Mouse (Mus musculus): ENCODE measurements at regions not wholly inside any gene's neighbourhood (a gene's known extent, or its start where the extent isn't known, plus 50 kb on each side); places are given as distances from the start of the nearest gene placed in this dataset.

DNA sequence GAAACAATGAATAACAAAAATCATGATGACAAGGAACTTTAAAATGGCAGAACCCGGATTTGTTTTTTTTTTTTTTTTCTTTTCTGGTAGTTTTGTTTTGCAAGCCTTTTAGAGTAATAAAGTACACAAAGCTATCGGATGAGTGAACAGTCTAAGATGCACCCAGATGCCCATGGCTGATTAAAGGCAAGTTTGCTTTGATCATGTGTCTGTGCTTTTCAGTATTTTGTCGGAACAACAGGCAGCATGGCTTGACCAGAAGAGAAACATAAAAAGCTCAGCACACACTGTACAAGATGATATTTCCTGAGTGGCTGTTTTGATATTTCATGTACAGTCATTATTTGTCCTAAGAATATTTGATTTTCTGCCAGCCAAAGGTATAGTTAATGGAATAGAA is 1466.6 kb upstream of the Tenm3 start:
- TF ChIP-seq ELF1 (IDR thresholded peaks at IDR 0.05; ENCODE audit: low read depth, low read length) (no peak), MAZ (IDR thresholded peaks at IDR 0.05; ENCODE audit: low read depth, low read length) (no peak), TCF12 (IDR thresholded peaks at IDR 0.05; ENCODE audit: low read depth, low read length) (no peak)
- Histone ChIP-seq H3K79me2 (ENCODE audit: control insufficient read depth, insufficient read depth, low read length, poor library complexity) (no peaks in the 10 kb centered on the region), H3K27me3 (ENCODE audit: control insufficient read depth in 1 of 2, insufficient read depth in 2 of 2, low read length in 2 of 2) (no peaks in the 10 kb centered on the region), H3K9ac (ENCODE audit: control insufficient read depth, low read depth, low read length, poor library complexity, severe bottlenecking) (no peak overlapping the region), H3K9me3 (replicated peaks; ENCODE audit: insufficient read depth, low read length) (no peaks in the 10 kb centered on the region), H3K4me1 (ENCODE audit: control insufficient read depth in 1 of 2, insufficient read depth in 2 of 2, low read length in 2 of 2) (no peaks in the 10 kb centered on the region), H3K4me3 (ENCODE audit: control insufficient read depth in 1 of 2, insufficient read depth in 1 of 2, low read depth in 2 of 2, low read length in 2 of 2) (no peak overlapping the region), H3K27ac (ENCODE audit: control insufficient read depth, low read depth, low read length) (no peak overlapping the region), H3K36me3 (ENCODE audit: control insufficient read depth in 1 of 2, insufficient read depth in 2 of 2, low read length in 2 of 2) (no peaks in the 10 kb centered on the region)
- DNase-seq (ENCODE audit: low read depth, low spot score), result no peak

DNA sequence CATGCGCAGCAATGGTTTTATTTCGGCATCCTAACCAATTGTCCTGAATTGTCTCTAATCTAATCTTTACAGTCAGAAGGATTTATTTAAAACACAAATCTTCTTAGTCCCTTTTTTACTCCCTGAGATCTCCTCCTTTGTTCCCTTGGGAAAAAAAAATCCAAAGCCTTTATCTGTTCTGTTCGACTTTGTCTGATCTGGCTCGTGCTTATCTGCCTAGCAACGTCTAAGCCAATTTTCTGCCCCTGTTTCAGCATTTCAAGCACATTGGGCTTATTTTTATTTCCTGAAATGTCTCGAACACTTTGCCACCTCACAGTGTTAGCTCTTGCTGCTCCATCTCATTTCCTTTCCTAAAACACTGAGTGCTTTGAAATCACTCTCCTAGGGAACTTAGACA is 1456.6 kb upstream of the Tenm3 start:
- Histone ChIP-seq H3K4me1 (ENCODE audit: control insufficient read depth in 1 of 2, insufficient read depth in 2 of 2, low read length in 2 of 2) (no peaks in the 10 kb centered on the region), H3K27me3 (ENCODE audit: control insufficient read depth in 1 of 2, insufficient read depth in 2 of 2, low read length in 2 of 2) (no peaks in the 10 kb centered on the region), H3K4me3 (ENCODE audit: control insufficient read depth in 1 of 2, insufficient read depth in 1 of 2, low read depth in 2 of 2, low read length in 2 of 2) (no peak overlapping the region), H3K9me3 (replicated peaks; ENCODE audit: insufficient read depth, low read length) (no peaks in the 10 kb centered on the region), H3K79me2 (ENCODE audit: control insufficient read depth, insufficient read depth, low read length, poor library complexity) (no peaks in the 10 kb centered on the region), H3K36me3 (ENCODE audit: control insufficient read depth in 1 of 2, insufficient read depth in 2 of 2, low read length in 2 of 2) (no peaks in the 10 kb centered on the region), H3K9ac (ENCODE audit: control insufficient read depth, low read depth, low read length, poor library complexity, severe bottlenecking) (no peak overlapping the region), H3K27ac (ENCODE audit: control insufficient read depth, low read depth, low read length) (no peak overlapping the region)
- no peak for DNase-seq (ENCODE audit: low read depth, low spot score)
- TF ChIP-seq MAZ (IDR thresholded peaks at IDR 0.05; ENCODE audit: low read depth, low read length) (no peak), RCOR1 (IDR thresholded peaks at IDR 0.05; ENCODE audit: low read depth, low read length) (no peak), NRF1 (IDR thresholded peaks at IDR 0.05; ENCODE audit: insufficient read depth, low read depth, low read length, poor library complexity, severe bottlenecking) (no peak), GATA1 (IDR thresholded peaks at IDR 0.05; ENCODE audit: low read depth, low read length) (no peak), RAD21 (IDR thresholded peaks at IDR 0.05; ENCODE audit: low read depth, low read length) (no peak), POLR2AphosphoS5 (IDR thresholded peaks at IDR 0.05; ENCODE audit: borderline replicate concordance, low read depth, low read length) (no peak), NELFE (IDR thresholded peaks at IDR 0.05; ENCODE audit: low read depth, low read length) (no peak), TAL1 (IDR thresholded peaks at IDR 0.05; ENCODE audit: low read length) (no peak), MYB (IDR thresholded peaks at IDR 0.05; ENCODE audit: low read depth, low read length) (no peak), POLR2AphosphoS2 (IDR thresholded peaks at IDR 0.05; ENCODE audit: low read length) (no peak)

DNA sequence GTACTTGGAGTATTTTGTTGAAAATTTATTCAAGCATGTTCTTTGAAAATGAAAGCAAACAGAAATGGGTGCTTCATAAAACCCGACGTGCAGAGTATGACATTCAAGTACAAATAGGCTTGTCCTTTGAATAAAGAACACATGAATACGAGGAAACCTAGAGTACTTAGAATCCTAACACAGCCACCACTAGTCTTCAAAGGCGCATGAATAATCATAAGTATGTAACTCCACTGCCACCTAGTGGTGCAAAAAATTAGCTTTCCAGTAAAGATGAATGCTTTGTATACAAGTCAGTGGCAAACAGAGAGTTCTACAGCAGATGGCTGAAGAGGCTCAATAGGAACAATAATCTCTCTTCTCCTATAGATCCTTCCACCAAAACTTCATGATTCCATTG is 1449.8 kb upstream of the Tenm3 start:
- DNase-seq (ENCODE audit: low read depth, low spot score), result peak; percentile 83
- TF ChIP-seq MXI1 (IDR thresholded peaks at IDR 0.05; ENCODE audit: low read depth, low read length), result no peak
- TF ChIP-seq GABPA (IDR thresholded peaks at IDR 0.05; ENCODE audit: low read depth, low read length), result no peak
- no peak for TF ChIP-seq TBP (IDR thresholded peaks at IDR 0.05; ENCODE audit: low read depth, low read length)
- TF ChIP-seq RAD21 (IDR thresholded peaks at IDR 0.05; ENCODE audit: low read depth, low read length), result peak; percentile 88
- TF ChIP-seq CTCF (IDR thresholded peaks at IDR 0.05 in 2 of 3, conservative IDR thresholded peaks at IDR 0.05 in 1 of 3; ENCODE audit: control insufficient read depth in 1 of 3, insufficient read depth in 1 of 3, low read depth in 2 of 3, low read length in 3 of 3, poor library complexity in 1 of 3, severe bottlenecking in 1 of 3), result peak in 2 of 3 experiments; percentile 64 to 91; a peak in 4 of 6 replicates
- no peak for TF ChIP-seq CHD1 (IDR thresholded peaks at IDR 0.05; ENCODE audit: low read depth, low read length)
- no peak for TF ChIP-seq USF2 (IDR thresholded peaks at IDR 0.05; ENCODE audit: borderline replicate concordance in 1 of 2, insufficient read depth in 1 of 2, low read depth in 1 of 2, low read length in 2 of 2)
- TF ChIP-seq MAX (IDR thresholded peaks at IDR 0.05; ENCODE audit: low read length), result no peak
- TF ChIP-seq TAL1 (IDR thresholded peaks at IDR 0.05; ENCODE audit: low read length), result no peak
- TF ChIP-seq POLR2AphosphoS2 (IDR thresholded peaks at IDR 0.05; ENCODE audit: low read length), result no peak
- no peak for TF ChIP-seq RCOR1 (IDR thresholded peaks at IDR 0.05; ENCODE audit: low read depth, low read length)
- TF ChIP-seq UBTF (IDR thresholded peaks at IDR 0.05; ENCODE audit: borderline replicate concordance, insufficient read depth, low read depth, low read length), result no peak
- TF ChIP-seq ZMIZ1 (IDR thresholded peaks at IDR 0.05; ENCODE audit: low read depth, low read length), result no peak
- TF ChIP-seq ETS1 (IDR thresholded peaks at IDR 0.05; ENCODE audit: low read depth, low read length), result no peak
- no peak for TF ChIP-seq ZNF384 (IDR thresholded peaks at IDR 0.05; ENCODE audit: low read depth, low read length)
- TF ChIP-seq SIN3A (IDR thresholded peaks at IDR 0.05; ENCODE audit: low read length), result no peak
- TF ChIP-seq E2F4 (IDR thresholded peaks at IDR 0.05; ENCODE audit: borderline replicate concordance, low read depth, low read length), result no peak
- TF ChIP-seq ELF1 (IDR thresholded peaks at IDR 0.05; ENCODE audit: low read depth, low read length), result no peak
- TF ChIP-seq ZKSCAN1 (IDR thresholded peaks at IDR 0.05; ENCODE audit: low read depth, low read length), result no peak

More for the DNA sequence above, 1449.8 kb upstream of the Tenm3 start:
- H3K9me3 ChIP-seq (replicated peaks; ENCODE audit: insufficient read depth, low read length), result no peaks in the 10 kb centered on the region
- no peak overlapping the region for H3K9ac ChIP-seq (ENCODE audit: control insufficient read depth, low read depth, low read length, poor library complexity, severe bottlenecking)
- H3K79me2 ChIP-seq (ENCODE audit: control insufficient read depth, insufficient read depth, low read length, poor library complexity), result no peaks in the 10 kb centered on the region
- no peaks in the 10 kb centered on the region for H3K27me3 ChIP-seq (ENCODE audit: control insufficient read depth in 1 of 2, insufficient read depth in 2 of 2, low read length in 2 of 2)
- no peaks in the 10 kb centered on the region for H3K36me3 ChIP-seq (ENCODE audit: control insufficient read depth in 1 of 2, insufficient read depth in 2 of 2, low read length in 2 of 2)
- no peak overlapping the region for H3K27ac ChIP-seq (ENCODE audit: control insufficient read depth, low read depth, low read length)
- H3K4me3 ChIP-seq (ENCODE audit: control insufficient read depth in 1 of 2, insufficient read depth in 1 of 2, low read depth in 2 of 2, low read length in 2 of 2), result no peak overlapping the region
- H3K4me1 ChIP-seq (ENCODE audit: control insufficient read depth in 1 of 2, insufficient read depth in 2 of 2, low read length in 2 of 2), result no peaks in the 10 kb centered on the region

Data from MEL (cell line).